Mouse (Mus musculus) layer of hippocampus, postnatal 36 days (tissue): ENCODE measurements around the gene Fmo9. TPM values are rescaled to one million over a fixed set of nuclear protein-coding genes. Genes with fewer than 3 reads are reported as not detected.

Experiments
- DNase-seq, 2 experiments: peaks; one replicate each; pipeline ENCODE4 v3.0.0; 2022
- microRNA-seq, 2 experiments: library from miRNA; unstranded; fragments of <30 nt; microRNA quantifications; one replicate each; pipeline ENCODE4 v1.2.0; 2021
- total RNA-seq, 2 experiments: library from RNA; stranded (reverse); gene quantifications; 2 replicates each; pipeline ENCODE4 v1.2.3; 2021

The Fmo9 gene
- not detected for total RNA-seq

GRCm38 (mm10) chr1:166681745-166682144 lies at the start of gene Fmo9:
TSS of gene Fmo9 (minus strand) at chr1:166681845.
- no peak for DNase-seq

DNA sequence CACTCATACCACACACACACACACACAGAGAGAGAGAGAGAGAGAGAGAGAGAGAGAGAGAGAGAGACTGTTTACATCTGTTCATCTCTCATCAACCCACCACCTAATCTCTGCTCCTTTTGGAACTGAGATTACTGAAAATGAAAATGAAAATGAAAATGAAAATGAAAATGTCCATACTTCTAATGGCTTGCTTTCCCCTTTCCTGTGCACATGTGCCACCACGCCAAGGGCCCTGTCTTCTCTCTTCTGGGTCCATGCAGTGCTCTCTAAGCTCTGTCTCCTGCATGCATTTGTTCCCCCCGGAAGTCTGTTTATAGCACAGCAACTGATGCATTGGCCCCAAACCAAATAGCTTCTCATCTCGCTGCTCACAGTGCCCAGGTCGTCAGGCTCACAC lies 49.2 kb upstream of the Fmo9 start:
- no peak for DNase-seq

- no peak for DNase-seq
Measured at GRCm38 (mm10) chr1:166730215-166730614, 48.6 kb upstream of the Fmo9 start.

DNA sequence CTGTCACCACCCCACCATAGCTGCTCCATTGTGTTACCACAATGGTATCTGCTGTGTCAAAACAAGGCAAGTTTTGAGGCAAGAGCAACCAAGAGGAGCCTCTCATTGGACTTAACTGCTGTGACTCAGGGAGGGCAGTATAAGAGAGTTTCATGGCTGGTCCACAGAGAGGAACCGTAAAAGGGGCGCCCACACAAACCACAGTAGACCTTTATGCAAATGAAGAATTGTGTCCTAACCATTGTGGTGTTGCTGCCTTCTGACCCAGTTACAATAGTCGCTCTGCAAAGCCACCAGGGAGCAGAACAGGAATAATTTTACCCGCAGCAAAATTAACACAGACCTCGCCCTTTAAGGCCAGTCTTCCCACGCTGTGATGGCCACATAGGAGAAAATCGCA lies 29.2 kb upstream of the Fmo9 start:
- no peak for DNase-seq

DNA sequence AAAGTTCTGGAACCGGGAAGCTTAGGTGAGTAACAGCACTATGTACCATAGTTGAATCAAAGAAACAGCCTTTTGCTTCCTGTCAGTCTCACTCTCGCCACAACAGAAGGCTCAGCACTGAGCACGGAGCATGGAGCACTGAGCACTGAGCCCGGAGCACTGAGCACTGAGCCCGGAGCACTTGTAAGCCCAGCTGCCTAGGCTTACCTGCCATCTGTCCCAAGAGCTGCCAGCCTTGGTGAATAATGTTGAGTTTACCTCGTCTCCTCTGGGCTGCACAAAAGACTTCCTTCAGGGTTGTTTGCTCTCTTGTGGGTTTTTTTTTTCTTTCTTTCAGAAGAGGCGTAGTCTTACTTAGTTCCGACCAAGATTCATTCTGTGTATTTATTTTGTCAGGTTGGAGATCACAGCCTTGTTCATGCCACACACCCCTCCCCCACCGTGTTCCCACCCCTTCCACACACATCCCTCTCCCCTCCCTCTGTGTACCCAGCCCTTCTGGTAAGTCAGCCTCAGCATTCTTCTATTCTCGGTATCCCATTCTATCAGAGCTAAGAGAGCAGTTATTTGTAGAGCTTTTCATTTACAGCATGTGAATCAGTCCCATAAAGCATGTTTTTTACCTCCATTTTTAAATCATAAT lies 20.7 kb upstream of the Fmo9 start:
- no peak for DNase-seq

DNA sequence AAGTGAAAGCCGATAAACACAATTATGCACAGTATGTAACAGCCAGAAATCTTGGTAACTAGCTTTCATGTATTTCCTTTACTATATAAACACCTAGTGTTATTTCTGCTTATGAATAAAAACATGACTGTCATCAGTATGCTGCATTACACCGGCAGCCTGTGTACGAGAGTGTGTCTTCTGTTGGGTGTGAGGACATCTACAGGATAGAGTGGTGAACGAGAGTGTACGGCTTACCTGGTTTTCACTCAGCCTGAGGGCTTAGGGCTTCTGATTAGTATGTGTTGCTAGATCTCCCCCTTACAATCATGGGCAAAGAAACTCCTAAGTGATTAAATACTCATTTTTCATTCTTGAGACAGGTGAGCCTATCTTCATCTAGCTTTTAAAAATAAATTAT lies 12.4 kb downstream of the Fmo9 start:
- DNase-seq, result no peak

DNA sequence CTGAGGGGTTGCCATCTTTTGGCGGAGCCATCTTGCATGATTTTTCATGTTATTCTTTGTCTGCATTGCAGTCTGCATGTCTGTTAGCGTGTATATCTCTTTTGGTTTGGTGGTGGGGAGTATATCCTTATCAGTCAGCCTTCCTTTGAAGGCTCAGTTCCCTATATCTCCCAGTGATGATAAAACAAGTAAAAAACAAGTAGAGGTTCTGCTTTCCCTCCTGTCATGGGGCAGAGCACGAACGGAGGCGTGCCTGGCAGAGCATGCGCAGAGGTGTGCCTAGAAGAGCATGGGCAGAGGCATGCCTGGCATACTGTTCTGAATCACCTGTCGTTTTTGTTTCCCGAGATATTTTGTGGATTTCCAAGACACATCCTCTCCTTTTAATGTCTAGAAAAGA lies 20.8 kb downstream of the Fmo9 start:
- no peak for DNase-seq

GRCm38 (mm10) chr1:166647593-166647992 lies 34.1 kb downstream of the Fmo9 start, which contains the start of gene Gm4847:
TSS of gene Gm4847 (minus strand) at chr1:166647693.
- no peak for DNase-seq

Small RNA genes lying within 50 kb of the gene (microRNA-seq; reads per million reads assigned to microRNA genes)
- 0 reads per million in 2 experiments for gene Gm22992

Other genes with a start within 250 kb of the Fmo9 start
- gene Gm4846, start 184.3 kb downstream of the Fmo9 start, total RNA-seq, result not detected
- not detected for gene Gm4847, start 34.2 kb downstream of the Fmo9 start, total RNA-seq